Mouse (Mus musculus) lung, adult 2 months (tissue): ENCODE data around the gene Patj. TPM values are rescaled to one million over a fixed set of nuclear protein-coding genes. Genes with fewer than 3 reads are reported as not detected.

ENCODE experiments used
- DNase-seq: peaks from one replicate; pipeline ENCODE4 v3.0.0; 2022
- H3K4me1 ChIP-seq: fragments of 200-500 bp; 2 replicates; pipeline ENCODE4 v1.6.1; 2011; ENCODE audit warnings: low read length; ENCODE audit not compliant: control insufficient read depth, insufficient read depth
- H3K4me3 ChIP-seq: fragments of 200-500 bp; replicated peaks from 2 replicates; pipeline ENCODE3; 2011; ENCODE audit warnings: low read depth, mild to moderate bottlenecking, control low read depth, low read length; ENCODE audit errors: extremely low read depth
- CTCF ChIP-seq: fragments of 200-500 bp; IDR thresholded peaks from 2 replicates; pipeline ENCODE4 v1.5.1; 2011; ENCODE audit warnings: mild to moderate bottlenecking, low read length, control low read depth; ENCODE audit not compliant: insufficient read depth
- POLR2A ChIP-seq: fragments of 200-500 bp; IDR thresholded peaks from 2 replicates; pipeline ENCODE4 v1.6.1; 2011; ENCODE audit warnings: low read depth, mild to moderate bottlenecking, control low read depth, low read length, borderline replicate concordance; ENCODE audit errors: extremely low read depth
- WGBS: fragments of 180-500 bp; shearing (Covaris S2); methylation state at CpG from one replicate; pipeline ENCODE4 v1.1.7; 2018; 5-methylcytosine and 5-hydroxymethylcytosine counted together
- polyA plus RNA-seq: library from polyadenylated mRNA; depleted of rRNA; stranded (reverse); fragments of >200 nt; gene quantifications from 2 replicates; pipeline ENCODE4 v1.2.3, GENCODE M21; 2012

The Patj gene
- polyA plus RNA-seq, 1 experiment, result 17.4 TPM

GRCm38 (mm10) chr4:98465476-98465875 lies 69.9 kb downstream of the Patj start:
- 52% methylated on average over 1 of the region's 1 CpGs for WGBS
- Histone ChIP-seq H3K4me3 (no peak overlapping the region), H3K4me1 (no peaks in the 10 kb centered on the region)
- TF ChIP-seq POLR2A (no peak), CTCF (no peak)
- no peak for DNase-seq

- no peaks in the 10 kb centered on the region for H3K4me1 ChIP-seq
- TF ChIP-seq CTCF (no peak), POLR2A (no peak)
- no peak for DNase-seq
- 57% methylated on average over 2 of the region's 2 CpGs for WGBS
- no peak overlapping the region for H3K4me3 ChIP-seq
These were observed 70.3 kb downstream of the Patj start for GRCm38 (mm10) chr4:98465886-98466285.

- WGBS, result 53% methylated on average over 7 of the region's 7 CpGs
- DNase-seq, result no peak
- no peaks in the 10 kb centered on the region for H3K4me1 ChIP-seq
- H3K4me3 ChIP-seq, result no peak overlapping the region
- no peak for TF ChIP-seq POLR2A
- TF ChIP-seq CTCF, result no peak
These were observed 75.8 kb downstream of the Patj start for GRCm38 (mm10) chr4:98471376-98471775.

- TF ChIP-seq POLR2A (no peak), CTCF (no peak)
- DNase-seq, result no peak
- no peak overlapping the region for H3K4me3 ChIP-seq
- 40% methylated on average over 3 of the region's 3 CpGs for WGBS
- H3K4me1 ChIP-seq, result no peaks in the 10 kb centered on the region
These were observed 77.9 kb downstream of the Patj start for GRCm38 (mm10) chr4:98473491-98473890.

- no peak overlapping the region for H3K4me3 ChIP-seq
- TF ChIP-seq POLR2A (no peak), CTCF (no peak)
- no peaks in the 10 kb centered on the region for H3K4me1 ChIP-seq
- 53% methylated on average over 3 of the region's 3 CpGs for WGBS
- no peak for DNase-seq
These were observed 82.4 kb downstream of the Patj start for GRCm38 (mm10) chr4:98478005-98478404.

- DNase-seq, result no peak
- no peak for TF ChIP-seq POLR2A
- Histone ChIP-seq H3K4me3 (no peak overlapping the region), H3K4me1 (no peaks in the 10 kb centered on the region)
- 64% methylated on average over 3 of the region's 3 CpGs for WGBS
These were observed 90.9 kb downstream of the Patj start for GRCm38 (mm10) chr4:98486475-98486874.

- Histone ChIP-seq H3K4me3 (no peak overlapping the region), H3K4me1 (no peaks in the 10 kb centered on the region)
- TF ChIP-seq POLR2A, result no peak
- no peak for TF ChIP-seq CTCF
- DNase-seq, result no peak
- WGBS, result 87% methylated on average over 4 of the region's 4 CpGs
These were observed 91.3 kb downstream of the Patj start for GRCm38 (mm10) chr4:98486901-98487300.

- TF ChIP-seq POLR2A (no peak), CTCF (no peak)
- Histone ChIP-seq H3K4me3 (no peak overlapping the region), H3K4me1 (no peaks in the 10 kb centered on the region)
- no peak for DNase-seq
- 39% methylated on average over 1 of the region's 1 CpGs for WGBS
These were observed 93.8 kb downstream of the Patj start for GRCm38 (mm10) chr4:98489386-98489785.

GRCm38 (mm10) chr4:98498341-98498740 lies 102.8 kb downstream of the Patj start:
- WGBS, result 88% methylated on average over 4 of the region's 4 CpGs
- no peaks in the 10 kb centered on the region for H3K4me1 ChIP-seq

GRCm38 (mm10) chr4:98500182-98500581 lies 104.6 kb downstream of the Patj start:
- no peak overlapping the region for H3K4me3 ChIP-seq
- WGBS, result 65% methylated on average over 5 of the region's 5 CpGs
- H3K4me1 ChIP-seq, result no peaks in the 10 kb centered on the region
- DNase-seq, result peak; percentile 15
- TF ChIP-seq CTCF, result peak; percentile 38; the same call in 1 of the 2 replicates
- no peak for TF ChIP-seq POLR2A

More at GRCm38 (mm10) chr4:98498341-98498740, 102.8 kb downstream of the Patj start:
- TF ChIP-seq CTCF (no peak), POLR2A (no peak)
- no peak for DNase-seq
- no peak overlapping the region for H3K4me3 ChIP-seq
